Mouse (Mus musculus) fibroblast of lung, adult 2 months (primary cell): ENCODE measurements around the gene Dmrtc1c2.
"Not testable (repeated sequence)": the region's sequence is repeated elsewhere in the genome, so short reads cannot be mapped to it uniquely, and the experiment has no call there.

Experiments used
- DNase-seq: peaks from one replicate; pipeline ENCODE4 v3.0.0-alpha.2; 2011; ENCODE audit warnings: low read depth

Dmrtc1c2 gene

DNA sequence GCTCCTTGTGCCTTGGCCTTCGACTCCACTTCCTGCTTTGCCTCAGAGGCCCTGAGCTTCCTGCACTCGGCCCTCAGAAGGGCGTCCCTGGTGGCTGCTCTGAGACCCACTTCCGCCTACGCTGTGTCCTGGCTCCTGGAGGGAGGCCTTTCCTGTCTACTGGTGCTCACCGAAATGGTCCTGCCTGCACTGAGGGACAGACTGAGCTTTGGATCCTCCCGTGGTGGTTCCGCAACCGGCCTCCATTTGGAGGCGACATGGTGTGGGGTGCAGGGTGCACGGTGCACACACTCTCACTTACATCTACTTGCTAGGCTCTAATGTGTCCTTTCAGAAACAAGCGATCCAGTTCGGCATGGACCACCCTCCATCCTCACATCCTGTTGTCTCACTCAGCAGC lies at the start of gene Dmrtc1c2:
Dmrtc1c2 (minus strand) TSS at position 101 of the 400 bp plus-strand sequence.
- not testable (repeated sequence) for DNase-seq

DNA sequence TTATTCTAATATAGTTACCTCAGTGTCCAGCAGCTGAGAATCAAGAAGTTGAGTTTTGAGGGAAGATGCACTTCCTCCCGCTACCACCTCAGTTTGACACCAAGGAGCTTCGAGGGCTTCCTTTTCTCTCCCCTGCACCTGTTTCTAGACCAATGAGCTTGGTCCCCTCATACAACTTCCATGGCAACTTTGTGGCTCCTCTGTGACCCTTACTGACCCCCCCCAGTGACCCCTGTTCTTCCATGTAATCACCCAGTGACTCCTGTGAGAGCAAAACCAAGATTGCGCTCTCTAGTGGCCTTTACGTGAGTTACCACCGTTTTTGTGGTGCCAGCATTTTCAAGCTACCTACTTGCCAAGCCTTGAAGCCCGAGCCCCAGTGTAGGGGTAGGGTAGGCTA lies 13.5 kb upstream of the Dmrtc1c2 start, which contains the start of gene 1700031F05Rik:
1700031F05Rik (minus strand) TSS at position 101 of the 400 bp plus-strand sequence.
- no peak for DNase-seq

- DNase-seq: no peak
These were observed 42.1 kb downstream of the Dmrtc1c2 start for GRCm38 (mm10) chrX:102812311-102812710.

- DNase-seq: not testable (repeated sequence)
These were observed 51.8 kb downstream of the Dmrtc1c2 start, which contains the start of gene Dmrtc1c1 for GRCm38 (mm10) chrX:102802663-102803062. Gene Dmrtc1c1, plus strand, starts transcription at chrX:102802963.
